Mouse (Mus musculus) MEL (cell line): ENCODE data around the gene Creg2.

Source experiments
- CTCF ChIP-seq, 3 experiments: IDR thresholded peaks in 2 of 3; conservative IDR thresholded peaks in 1 of 3; 2 replicates each; pipeline ENCODE4 v1.5.1; 2011 to 2012; ENCODE audit warnings: low read length in 3 of 3, low read depth in 2 of 3, mild to moderate bottlenecking in 2 of 3, improper control_type of control experiment in 1 of 3, inconsistent platforms in 1 of 3, mixed read lengths in 1 of 3, moderate library complexity in 1 of 3; ENCODE audit not compliant: control insufficient read depth in 1 of 3, insufficient read depth in 1 of 3, poor library complexity in 1 of 3, severe bottlenecking in 1 of 3
- EP300 ChIP-seq, 2 experiments: IDR thresholded peaks; 2 replicates each; pipeline ENCODE4 v1.6.1; 2011; ENCODE audit warnings: improper control_type of control experiment in 2 of 2, low read length in 2 of 2, low read depth in 1 of 2, mild to moderate bottlenecking in 1 of 2
- GATA1 ChIP-seq: IDR thresholded peaks from 2 replicates; pipeline ENCODE4 v1.6.1; 2011; ENCODE audit warnings: low read depth, low read length, improper control_type of control experiment
- MYC ChIP-seq: IDR thresholded peaks from 2 replicates; pipeline ENCODE4 v1.6.1; 2011; ENCODE audit warnings: low read depth, mild to moderate bottlenecking, low read length, improper control_type of control experiment, moderate library complexity
- POLR2A ChIP-seq, 2 experiments: IDR thresholded peaks; 2 replicates each; pipeline ENCODE4 v1.6.1; 2011 to 2012; ENCODE audit warnings: low read length in 2 of 2, mild to moderate bottlenecking in 2 of 2, control low read depth in 1 of 2, improper control_type of control experiment in 1 of 2, low read depth in 1 of 2, moderate library complexity in 1 of 2; ENCODE audit not compliant: control insufficient read depth in 1 of 2, insufficient read depth in 1 of 2, poor library complexity in 1 of 2
- POLR2AphosphoS2 ChIP-seq: IDR thresholded peaks from 2 replicates; pipeline ENCODE4 v1.6.1; 2011; ENCODE audit warnings: low read length, improper control_type of control experiment
- RCOR1 ChIP-seq: IDR thresholded peaks from 2 replicates; pipeline ENCODE4 v1.6.1; 2012; ENCODE audit warnings: low read depth, mild to moderate bottlenecking, inconsistent platforms, low read length, improper control_type of control experiment
- SMC3 ChIP-seq: IDR thresholded peaks from 2 replicates; pipeline ENCODE4 v1.6.1; 2011; ENCODE audit warnings: low read depth, low read length, improper control_type of control experiment
- TBP ChIP-seq: IDR thresholded peaks from 2 replicates; pipeline ENCODE4 v1.8.0; 2011; ENCODE audit warnings: low read depth, low read length, improper control_type of control experiment
- ZMIZ1 ChIP-seq: IDR thresholded peaks from 2 replicates; pipeline ENCODE4 v1.6.1; 2012; ENCODE audit warnings: low read depth, mild to moderate bottlenecking, inconsistent platforms, low read length, improper control_type of control experiment, moderate library complexity

- TF ChIP-seq CTCF (IDR thresholded peaks at IDR 0.05 in 2 of 3, conservative IDR thresholded peaks at IDR 0.05 in 1 of 3; ENCODE audit: control insufficient read depth in 1 of 3, insufficient read depth in 1 of 3, low read depth in 2 of 3, low read length in 3 of 3, poor library complexity in 1 of 3, severe bottlenecking in 1 of 3) (no peak), POLR2AphosphoS2 (no peak), SMC3 (no peak), EP300 (IDR thresholded peaks at IDR 0.05; ENCODE audit: low read depth in 1 of 2, low read length in 2 of 2) (no peak), GATA1 (no peak), RCOR1 (no peak), POLR2A (IDR thresholded peaks at IDR 0.05; ENCODE audit: control insufficient read depth in 1 of 2, insufficient read depth in 1 of 2, low read depth in 1 of 2, low read length in 2 of 2, poor library complexity in 1 of 2) (no peak), MYC (no peak), TBP (no peak), ZMIZ1 (no peak)
Observed at GRCm38 (mm10) chr1:39636660-39637059, 14.6 kb downstream of the Creg2 start.
